Mouse (Mus musculus) CH12.LX (cell line): ENCODE data around the gene Med10. TPM values are rescaled to one million over a fixed set of nuclear protein-coding genes. Genes with fewer than 3 reads are reported as not detected.

Source experiments
- DNase-seq: peaks from one replicate; pipeline ENCODE4 v3.0.0-alpha.2; 2013; ENCODE audit errors: extremely low read depth
- H3K27ac ChIP-seq: 2 replicates; pipeline ENCODE4 v1.5.1; 2012; ENCODE audit warnings: low read depth, mild to moderate bottlenecking, control low read depth, moderate library complexity; ENCODE audit not compliant: insufficient read depth
- H3K27me3 ChIP-seq: replicated peaks from 2 replicates; pipeline ENCODE3; 2012; ENCODE audit warnings: inconsistent platforms
- H3K36me3 ChIP-seq, 2 experiments: replicated peaks in 1 of 2; 2 replicates each; pipeline versions ENCODE3 to v1.6.1; 2012; ENCODE audit warnings: inconsistent platforms in 1 of 2, low read length in 1 of 2, mild to moderate bottlenecking in 1 of 2, mixed read lengths in 1 of 2, moderate library complexity in 1 of 2; ENCODE audit not compliant: control insufficient read depth in 1 of 2, insufficient read depth in 1 of 2
- H3K4me1 ChIP-seq, 2 experiments: 2 replicates each; pipeline ENCODE4 v1.6.1; 2012; ENCODE audit warnings: inconsistent platforms in 1 of 2, moderate library complexity in 1 of 2; ENCODE audit not compliant: insufficient read depth in 2 of 2, control insufficient read depth in 1 of 2
- H3K4me2 ChIP-seq: 2 replicates; pipeline ENCODE4 v1.6.1; 2012; ENCODE audit warnings: low read depth, mild to moderate bottlenecking, control low read depth; ENCODE audit not compliant: poor library complexity, insufficient read depth, severe bottlenecking
- H3K4me3 ChIP-seq, 3 experiments: fragments of 150-350 bp in 1 of 3; sonication (generic) in 1 of 3; replicated peaks in 1 of 3; 2 replicates each; pipeline versions ENCODE3 to v1.5.1; 2011 to 2012; ENCODE audit warnings: low read depth in 2 of 3, low read length in 2 of 3, mild to moderate bottlenecking in 2 of 3, moderate library complexity in 2 of 3, control low read depth in 1 of 3, improper control_type of control experiment in 1 of 3, inconsistent platforms in 1 of 3, mixed read lengths in 1 of 3; ENCODE audit not compliant: poor library complexity in 1 of 3
- H3K79me2 ChIP-seq: replicated peaks from 2 replicates; pipeline ENCODE4 v1.6.1; 2012; ENCODE audit warnings: mild to moderate bottlenecking, moderate library complexity; ENCODE audit not compliant: control insufficient read depth, poor library complexity, insufficient read depth, severe bottlenecking; ENCODE audit errors: extremely low read depth
- H3K9ac ChIP-seq: 2 replicates; pipeline ENCODE4 v1.6.1; 2012; ENCODE audit warnings: low read depth, mild to moderate bottlenecking, control low read depth, moderate library complexity; ENCODE audit not compliant: insufficient read depth
- H3K9me3 ChIP-seq: replicated peaks from 2 replicates; pipeline ENCODE3; 2012; ENCODE audit warnings: low read length, inconsistent platforms, mixed read lengths
- CHD2 ChIP-seq: IDR thresholded peaks from 2 replicates; pipeline ENCODE4 v1.6.1; 2011; ENCODE audit warnings: low read length, improper control_type of control experiment
- E2F4 ChIP-seq: IDR thresholded peaks from 2 replicates; pipeline ENCODE4 v1.6.1; 2011; ENCODE audit warnings: low read depth, low read length, improper control_type of control experiment; ENCODE audit not compliant: insufficient replicate concordance
- ELF1 ChIP-seq: IDR thresholded peaks from 2 replicates; pipeline ENCODE4 v1.6.1; 2014; ENCODE audit warnings: low read depth, mild to moderate bottlenecking, inconsistent platforms, low read length, improper control_type of control experiment
- GABPA ChIP-seq: IDR thresholded peaks from 2 replicates; pipeline ENCODE4 v1.6.1; 2012; ENCODE audit warnings: low read depth, low read length, improper control_type of control experiment, inconsistent platforms; ENCODE audit not compliant: insufficient replicate concordance
- HCFC1 ChIP-seq: IDR thresholded peaks from 2 replicates; pipeline ENCODE4 v1.6.1; 2012; ENCODE audit warnings: low read depth, mild to moderate bottlenecking, inconsistent platforms, low read length, improper control_type of control experiment
- JUN ChIP-seq: IDR thresholded peaks from 2 replicates; pipeline ENCODE4 v1.6.1; 2011; ENCODE audit warnings: low read depth, mild to moderate bottlenecking, low read length, improper control_type of control experiment, moderate library complexity; ENCODE audit not compliant: insufficient read depth
- JUND ChIP-seq: conservative IDR thresholded peaks from 2 replicates; pipeline ENCODE4 v1.6.1; 2011; ENCODE audit warnings: low read depth, low read length, improper control_type of control experiment
- KAT2A ChIP-seq: IDR thresholded peaks from 2 replicates; pipeline ENCODE4 v1.6.1; 2012; ENCODE audit warnings: low read length, improper control_type of control experiment, inconsistent platforms; ENCODE audit not compliant: insufficient replicate concordance
- MAFK ChIP-seq: IDR thresholded peaks from 2 replicates; pipeline ENCODE4 v1.6.1; 2011; ENCODE audit warnings: low read length, improper control_type of control experiment; ENCODE audit not compliant: insufficient replicate concordance
- MAX ChIP-seq: IDR thresholded peaks from 2 replicates; pipeline ENCODE4 v1.6.1; 2011; ENCODE audit warnings: low read length, improper control_type of control experiment
- MAZ ChIP-seq: IDR thresholded peaks from 2 replicates; pipeline ENCODE4 v1.6.1; 2012; ENCODE audit warnings: low read depth, mild to moderate bottlenecking, inconsistent platforms, low read length, improper control_type of control experiment, moderate library complexity
- MEF2A ChIP-seq: IDR thresholded peaks from 2 replicates; pipeline ENCODE4 v1.6.1; 2014; ENCODE audit warnings: low read depth, mild to moderate bottlenecking, inconsistent platforms, low read length, improper control_type of control experiment, borderline replicate concordance
- POLR2A ChIP-seq: IDR thresholded peaks from 2 replicates; pipeline ENCODE4 v1.6.1; 2011; ENCODE audit warnings: low read depth, mild to moderate bottlenecking, improper control_type of control experiment, low read length
- POLR2AphosphoS2 ChIP-seq: IDR thresholded peaks from 2 replicates; pipeline ENCODE4 v1.6.1; 2011; ENCODE audit warnings: low read depth, low read length, improper control_type of control experiment
- RCOR1 ChIP-seq: conservative IDR thresholded peaks from 2 replicates; pipeline ENCODE4 v1.6.1; 2012; ENCODE audit warnings: low read depth, mild to moderate bottlenecking, inconsistent platforms, low read length, improper control_type of control experiment
- SMC3 ChIP-seq: IDR thresholded peaks from 2 replicates; pipeline ENCODE4 v1.6.1; 2011; ENCODE audit warnings: low read depth, low read length, improper control_type of control experiment
- TBP ChIP-seq: conservative IDR thresholded peaks from 2 replicates; pipeline ENCODE4 v1.6.1; 2011; ENCODE audit warnings: low read depth, low read length, improper control_type of control experiment
- TCF12 ChIP-seq: IDR thresholded peaks from 2 replicates; pipeline ENCODE4 v1.6.1; 2014; ENCODE audit warnings: low read depth, mild to moderate bottlenecking, inconsistent platforms, low read length, improper control_type of control experiment
- USF1 ChIP-seq: IDR thresholded peaks from 2 replicates; pipeline ENCODE4 v1.6.1; 2014; ENCODE audit warnings: low read depth, mild to moderate bottlenecking, inconsistent platforms, low read length, improper control_type of control experiment
- USF2 ChIP-seq: conservative IDR thresholded peaks from 2 replicates; pipeline ENCODE4 v1.6.1; 2011; ENCODE audit warnings: low read depth, low read length, improper control_type of control experiment
- ZKSCAN1 ChIP-seq: IDR thresholded peaks from 2 replicates; pipeline ENCODE4 v1.6.1; 2012; ENCODE audit warnings: low read depth, inconsistent platforms, low read length, improper control_type of control experiment, borderline replicate concordance
- ZMIZ1 ChIP-seq: IDR thresholded peaks from 2 replicates; pipeline ENCODE4 v1.6.1; 2012; ENCODE audit warnings: low read depth, mild to moderate bottlenecking, inconsistent platforms, low read length, improper control_type of control experiment
- ZNF384 ChIP-seq: IDR thresholded peaks from 2 replicates; pipeline ENCODE4 v1.6.1; 2012; ENCODE audit warnings: low read depth, low read length, improper control_type of control experiment, inconsistent platforms
- dilution Hi-C: fragments of 300-500 bp; cut with MboI; formaldehyde crosslinking; loops from 2 replicates; pipeline ENCODE4 v1.14.3; 2020; ENCODE audit warnings: low sequenced_read_pairs; ENCODE audit not compliant: extremely low pct_unique_long_range_greater_than_20kb, extremely low pct_ligation_motif_present
- in situ Hi-C: fragments of 300-500 bp; cut with MboI; formaldehyde crosslinking; loops from 3 replicates; pipeline ENCODE4 v1.14.3; 2019; ENCODE audit warnings: low sequenced_read_pairs, low pct_ligation_motif_present, low pct_unique_long_range_greater_than_20kb, mixed read lengths
- polyA plus RNA-seq: library from polyadenylated mRNA; unstranded; fragments of >175 nt; gene quantifications from 2 replicates; pipeline ENCODE4 v1.2.1, GENCODE M21; 2012; ENCODE audit warnings: low read depth; ENCODE audit not compliant: insufficient read length
- total RNA-seq, 2 experiments: library from RNA; depleted of rRNA; stranded (reverse); fragments of 300-350 nt in 1 of 2; fragments of >200 nt in 1 of 2; gene quantifications; 2 replicates each; pipeline ENCODE4 v1.2.3; 2012 to 2014

Med10 gene
- total and polyA plus RNA-seq, 3 experiments = 58.6 to 78.7 (median 72.6) TPM

DNA sequence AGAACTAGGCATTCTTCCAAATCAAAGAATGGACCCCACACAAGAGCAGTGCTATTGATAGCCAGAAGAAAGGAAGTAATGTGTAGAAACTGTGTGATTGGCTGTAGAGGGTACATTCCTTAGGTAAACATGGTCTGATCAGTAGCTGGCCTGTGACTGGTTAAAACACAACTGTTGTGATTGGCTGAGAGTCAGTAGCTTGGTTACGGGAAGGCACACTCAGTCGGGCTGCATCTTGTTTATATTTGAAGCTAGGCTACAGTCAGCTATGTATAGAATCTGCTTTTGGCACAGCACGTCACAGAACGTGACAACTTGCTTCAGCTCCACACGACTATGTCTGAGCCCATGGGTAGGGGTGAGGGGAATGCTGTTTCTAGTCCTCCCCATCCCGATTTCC, 43.2 kb upstream of the Med10 start:
- in situ Hi-C loops = no loop called here
- no peaks in the 10 kb centered on the region for H3K4me1 ChIP-seq
- no peak for DNase-seq
- H3K4me3 ChIP-seq = no peak overlapping the region
- H3K36me3 ChIP-seq = no peaks in the 10 kb centered on the region
- no peak overlapping the region for H3K9ac ChIP-seq
- H3K27ac ChIP-seq = no peak overlapping the region
- TF ChIP-seq POLR2AphosphoS2 = no peak
- TF ChIP-seq, all 38 proteins: peak for 0
- Histone ChIP-seq H3K9me3 (no peaks in the 10 kb centered on the region), H3K79me2 (no peaks in the 10 kb centered on the region), H3K27me3 (peaks cover 24% of the 10 kb centered on the region), H3K4me2 (no peak overlapping the region)
- dilution Hi-C loops = no loop called here

DNA sequence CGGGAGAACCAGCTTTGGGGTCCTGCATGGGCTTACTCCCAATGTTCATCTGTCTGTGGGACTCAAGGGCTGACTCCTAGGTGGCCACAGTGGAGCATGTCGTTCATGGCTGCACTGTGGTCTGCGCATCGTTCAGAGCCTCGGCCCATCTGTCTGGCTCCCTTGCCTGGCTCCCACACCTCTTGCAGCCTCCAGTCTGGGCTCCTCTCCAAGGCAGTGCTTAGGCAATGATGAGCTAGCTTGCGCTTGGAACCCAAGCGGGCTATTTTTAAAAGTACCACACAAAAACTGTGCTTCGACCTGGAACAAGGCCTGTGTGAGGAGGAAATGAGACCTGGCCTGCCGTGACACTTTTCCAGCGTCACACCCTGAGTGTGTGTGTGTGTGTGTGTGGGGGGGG, 40.8 kb upstream of the Med10 start:
- no peak for DNase-seq
- Histone ChIP-seq H3K4me2 (no peak overlapping the region), H3K9me3 (peaks cover 6% of the 10 kb centered on the region), H3K9ac (no peak overlapping the region), H3K79me2 (no peaks in the 10 kb centered on the region), H3K36me3 (no peaks in the 10 kb centered on the region), H3K4me1 (no peaks in the 10 kb centered on the region), H3K4me3 (no peak overlapping the region), H3K27me3 (peaks cover 17% of the 10 kb centered on the region), H3K27ac (no peak overlapping the region)
- in situ Hi-C loops = no loop called here
- TF ChIP-seq HCFC1 = no peak
- no peak for TF ChIP-seq RCOR1
- TF ChIP-seq MAX = no peak
- TF ChIP-seq GABPA = no peak
- TF ChIP-seq USF1 = no peak
- TF ChIP-seq ZKSCAN1 = no peak
- TF ChIP-seq TBP = no peak
- no peak for TF ChIP-seq CHD2
- no peak for TF ChIP-seq POLR2AphosphoS2
- no peak for TF ChIP-seq E2F4
- TF ChIP-seq KAT2A = no peak
- no peak for TF ChIP-seq MEF2A
- no peak for TF ChIP-seq USF2
- dilution Hi-C loops = no loop called here

DNA sequence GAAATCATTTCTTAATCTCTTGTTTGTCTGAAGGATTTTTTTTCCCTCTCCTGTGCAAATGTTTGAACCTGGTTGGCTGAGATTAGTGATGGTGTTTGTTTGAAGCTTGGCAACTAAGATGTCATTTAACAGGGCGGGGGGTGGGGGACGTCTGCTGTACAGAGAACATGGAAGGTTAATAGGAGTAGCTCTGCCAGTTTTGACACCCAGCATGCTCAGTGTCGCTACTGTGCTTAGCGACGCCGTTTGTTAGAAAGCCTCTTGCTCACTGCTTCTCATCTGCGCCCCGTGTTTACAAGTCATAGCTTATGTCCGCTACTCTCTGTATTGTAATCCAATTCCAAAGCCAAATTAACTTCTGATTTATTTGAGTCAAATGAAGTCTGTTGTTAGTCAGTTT, 37.5 kb upstream of the Med10 start:
- Histone ChIP-seq H3K4me1 (no peaks in the 10 kb centered on the region), H3K79me2 (no peaks in the 10 kb centered on the region), H3K27ac (no peak overlapping the region), H3K9me3 (peaks cover 16% of the 10 kb centered on the region), H3K27me3 (peaks cover 6% of the 10 kb centered on the region), H3K9ac (no peak overlapping the region), H3K36me3 (no peaks in the 10 kb centered on the region), H3K4me2 (no peak overlapping the region), H3K4me3 (no peak overlapping the region)
- dilution Hi-C loops (no loop called here), in situ Hi-C loops (no loop called here)
- no peak for DNase-seq
- no peak for TF ChIP-seq JUN
- no peak for TF ChIP-seq TBP
- no peak for TF ChIP-seq JUND
- no peak for TF ChIP-seq MAFK
- TF ChIP-seq MEF2A = no peak
- TF ChIP-seq ELF1 = no peak
- no peak for TF ChIP-seq TCF12
- TF ChIP-seq ZNF384 = no peak
- no peak for TF ChIP-seq ZMIZ1
- TF ChIP-seq MAZ = no peak
- TF ChIP-seq SMC3 = no peak
- TF ChIP-seq CHD2 = no peak
- TF ChIP-seq POLR2A = no peak
